Mouse (Mus musculus) lung, adult 2 months (tissue): ENCODE results near the gene Il17re.

ENCODE experiments used
- CTCF ChIP-seq: fragments of 200-500 bp; IDR thresholded peaks from 2 replicates; pipeline ENCODE4 v1.5.1; 2011; ENCODE audit warnings: mild to moderate bottlenecking, low read length, control low read depth; ENCODE audit not compliant: insufficient read depth
- POLR2A ChIP-seq: fragments of 200-500 bp; IDR thresholded peaks from 2 replicates; pipeline ENCODE4 v1.6.1; 2011; ENCODE audit warnings: low read depth, mild to moderate bottlenecking, control low read depth, low read length, borderline replicate concordance; ENCODE audit errors: extremely low read depth

GRCm38 (mm10) chr6:113469021-113469420 is 10.7 kb downstream of the Il17re start:
- no peak for TF ChIP-seq POLR2A
- TF ChIP-seq CTCF, result peak; percentile 85
